ENCODE assay signal across 32 mouse cellular contexts in the genomic region with DNA sequence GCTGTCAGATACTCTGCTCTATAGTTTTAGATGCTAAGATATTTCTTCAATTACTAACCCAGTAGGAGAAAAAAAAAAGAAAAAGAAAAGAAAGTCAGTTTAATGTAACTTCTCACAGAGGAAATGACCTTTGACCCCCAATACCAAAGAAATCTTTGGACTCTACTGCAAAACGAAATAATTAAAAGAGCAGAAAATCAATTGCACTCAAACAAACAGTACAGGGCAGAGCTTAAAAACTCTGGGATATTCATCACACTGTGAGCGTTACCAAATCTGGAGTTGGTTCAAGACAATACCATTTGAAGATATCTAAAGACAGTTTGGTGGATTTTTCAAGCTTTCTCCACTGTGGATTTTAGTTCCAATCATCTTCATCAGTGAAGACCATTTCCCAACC. TPM values are rescaled to one million over a fixed set of nuclear protein-coding genes. Genes with fewer than 3 reads are reported as not detected.
"Had no signal": no experiment of that assay in that cellular context is flagged by ENCODE, and none has a peak within 500 bp of the region (broad histone marks: within the 10 kb centered on the region; RNA-seq: fewer than 3 reads in every experiment).

No protein-coding gene starts in this region.

- H3K4me2 ChIP-seq: heart, embryonic 11.5 days; heart, embryonic 13.5 days; heart, embryonic 15.5 days; hindbrain, embryonic 13.5 days; hindbrain, embryonic 15.5 days; kidney, embryonic 15.5 days; limb, embryonic 13.5 days; limb, embryonic 15.5 days; liver, embryonic 13.5 days; liver, embryonic 15.5 days had no signal

- H3K4me3 ChIP-seq: heart, adult 2 months; heart, embryonic 13.5 days; heart, embryonic 15.5 days; hindbrain, embryonic 13.5 days; hindbrain, embryonic 15.5 days; kidney, embryonic 15.5 days; limb, embryonic 13.5 days; limb, embryonic 15.5 days; liver, embryonic 13.5 days; liver, embryonic 15.5 days had no signal

- H3K27ac ChIP-seq: heart, adult 2 months; heart, embryonic 13.5 days; heart, embryonic 15.5 days; hindbrain, embryonic 13.5 days; hindbrain, embryonic 15.5 days; hindbrain, postnatal 0 days; kidney, embryonic 15.5 days; limb, embryonic 13.5 days; limb, embryonic 15.5 days; liver, embryonic 13.5 days; liver, embryonic 15.5 days had no signal

- H3K27me3 ChIP-seq: heart, embryonic 13.5 days; heart, embryonic 15.5 days; hindbrain, embryonic 13.5 days; hindbrain, embryonic 15.5 days; kidney, embryonic 15.5 days; limb, embryonic 13.5 days; limb, embryonic 15.5 days; liver, embryonic 13.5 days; liver, embryonic 15.5 days had no signal

- H3K9me3 ChIP-seq: heart, embryonic 13.5 days; heart, embryonic 15.5 days; hindbrain, embryonic 13.5 days; hindbrain, embryonic 15.5 days; kidney, embryonic 15.5 days; limb, embryonic 13.5 days; limb, embryonic 15.5 days; liver, embryonic 13.5 days; liver, embryonic 15.5 days had no signal

- H3K36me3 ChIP-seq: heart, embryonic 13.5 days; heart, embryonic 15.5 days; hindbrain, embryonic 13.5 days; hindbrain, embryonic 15.5 days; kidney, embryonic 15.5 days; limb, embryonic 13.5 days; limb, embryonic 15.5 days; liver, embryonic 13.5 days; liver, embryonic 15.5 days had no signal

- H3K4me1 ChIP-seq: heart, embryonic 15.5 days; hindbrain, embryonic 13.5 days; hindbrain, embryonic 15.5 days; kidney, embryonic 15.5 days; limb, embryonic 13.5 days; limb, embryonic 15.5 days; liver, embryonic 13.5 days; liver, embryonic 15.5 days had no signal

- H3K9ac ChIP-seq: heart, embryonic 13.5 days; heart, embryonic 15.5 days; hindbrain, embryonic 13.5 days; hindbrain, embryonic 15.5 days; kidney, embryonic 15.5 days; limb, embryonic 13.5 days; limb, embryonic 15.5 days; liver, embryonic 13.5 days; liver, embryonic 15.5 days had no signal

- ATAC-seq: hindbrain, postnatal 0 days; intestine, embryonic 16.5 days had no signal

- DNase-seq: gastrocnemius, postnatal 14 days; gastrocnemius, postnatal 36 days; heart, adult 11 months; heart, adult 2 months; heart, postnatal 14 days; heart, postnatal 36 days; kidney, adult 11 months; kidney, adult 2 months; kidney, adult 9 months; kidney, postnatal 14 days; kidney, postnatal 36 days; layer of hippocampus, adult 9-11 months; layer of hippocampus, postnatal 36 days; left cerebral cortex, postnatal 4 days; liver, embryonic 13.5 days had no signal

RNA-seq across cellular contexts. Expression of gene Gm29133, which starts 15.4 kb away (rescaled TPM):
- polyA plus RNA-seq: gonadal fat pad, adult 2 months; heart, adult 2 months; heart, embryonic 11.5 days; heart, embryonic 13.5 days; heart, embryonic 15.5 days; heart, postnatal 0 days; hindbrain, embryonic 11.5 days; hindbrain, embryonic 13.5 days; hindbrain, embryonic 15.5 days; hindbrain, postnatal 0 days; intestine, embryonic 14.5 days; intestine, embryonic 16.5 days; kidney, adult 2 months; kidney, embryonic 15.5 days; large intestine, adult 2 months; limb, embryonic 11.5 days; limb, embryonic 13.5 days; limb, embryonic 15.5 days; liver, embryonic 13.5 days; liver, embryonic 15.5 days had no signal
